Mouse (Mus musculus) heart, embryonic 13.5 days (tissue): ENCODE results near the gene Borcs6. TPM values are rescaled to one million over a fixed set of nuclear protein-coding genes. Genes with fewer than 3 reads are reported as not detected.

ENCODE experiments used
- ATAC-seq: fragments of 200-750 bp; cut with Nextera tagmentation; 2 replicates; pipeline ENCODE4 v1.8.0; 2017; ENCODE audit warnings: moderate TSS enrichment; ENCODE audit not compliant: insufficient number of reproducible peaks, low FRiP score, low TSS enrichment; ENCODE audit errors: extremely low read depth
- H3K27ac ChIP-seq: fragments of 300-500 bp; sonication (generic); replicated peaks from 2 replicates; pipeline ENCODE4 v1.5.1; 2015; ENCODE audit warnings: moderate library complexity, mild to moderate bottlenecking, inconsistent platforms
- H3K27me3 ChIP-seq: fragments of 300-500 bp; sonication (generic); replicated peaks from 2 replicates; pipeline ENCODE4 v1.6.1; 2015; ENCODE audit warnings: mild to moderate bottlenecking, inconsistent platforms
- H3K36me3 ChIP-seq: fragments of 300-500 bp; sonication (generic); 2 replicates; pipeline ENCODE4 v1.6.1; 2015; ENCODE audit warnings: mild to moderate bottlenecking, inconsistent platforms
- H3K4me1 ChIP-seq: fragments of 300-500 bp; sonication (generic); 2 replicates; pipeline ENCODE4 v1.6.1; 2015; ENCODE audit warnings: inconsistent platforms
- H3K4me2 ChIP-seq: fragments of 300-500 bp; sonication (generic); 2 replicates; pipeline ENCODE4 v1.6.1; 2015; ENCODE audit warnings: inconsistent platforms, mild to moderate bottlenecking, moderate library complexity
- H3K4me3 ChIP-seq: fragments of 300-500 bp; sonication (generic); 2 replicates; pipeline ENCODE4 v1.5.1; 2015; ENCODE audit warnings: moderate library complexity, mild to moderate bottlenecking, inconsistent platforms
- H3K9ac ChIP-seq: fragments of 300-500 bp; sonication (generic); 2 replicates; pipeline ENCODE4 v1.6.1; 2015; ENCODE audit warnings: inconsistent platforms, mild to moderate bottlenecking, moderate library complexity
- H3K9me3 ChIP-seq: fragments of 300-500 bp; sonication (generic); 2 replicates; pipeline ENCODE4 v1.6.1; 2016; ENCODE audit warnings: inconsistent platforms
- WGBS: fragments of 180-500 bp; shearing (Covaris S2); methylation state at CpG from one replicate; pipeline ENCODE4 v1.1.7; 2015; ENCODE audit warnings: mixed read lengths; 5-methylcytosine and 5-hydroxymethylcytosine counted together
- polyA plus RNA-seq: library from polyadenylated mRNA; unstranded; fragments of >200 nt; fragmentation: Nextera tagmentation; extraction: Ambion mirVana; gene quantifications from 2 replicates; pipeline ENCODE4 v1.2.1, GENCODE M21; 2015

The Borcs6 gene
- polyA plus RNA-seq, 1 experiment from 2014 or later: 9.7 TPM

DNA sequence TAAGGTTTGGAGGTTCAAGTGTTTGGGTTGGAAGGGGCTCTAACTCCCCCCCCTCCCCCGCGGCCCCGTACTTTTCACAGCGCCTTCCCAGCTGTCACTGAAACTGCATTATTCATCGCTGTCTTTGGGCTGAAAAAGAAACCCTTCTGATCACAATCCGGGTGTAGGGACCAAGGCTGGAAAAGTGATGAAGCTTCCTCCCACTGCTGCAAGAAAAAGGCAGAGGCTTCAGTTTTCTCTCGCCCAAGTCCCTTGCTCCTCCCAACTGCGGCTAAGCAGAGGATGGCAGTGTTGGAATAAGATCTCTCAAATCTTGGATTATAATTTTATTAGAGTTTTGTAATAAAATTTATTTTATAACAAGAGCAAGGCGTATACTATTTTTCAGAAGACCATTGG, 13.1 kb downstream of the Borcs6 start:
- Histone ChIP-seq H3K27ac (peak overlapping the region; percentile 84), H3K4me2 (peak overlapping the region; percentile 69), H3K36me3 (no peaks in the 10 kb centered on the region), H3K27me3 (no peaks in the 10 kb centered on the region), H3K9ac (peak overlapping the region; percentile 83), H3K4me1 (peaks cover 38% of the 10 kb centered on the region), H3K4me3 (peak overlapping the region; percentile 44), H3K9me3 (no peaks in the 10 kb centered on the region)
- ATAC-seq: no peak
- 14% methylated on average over 9 of the region's 9 CpGs for WGBS

DNA sequence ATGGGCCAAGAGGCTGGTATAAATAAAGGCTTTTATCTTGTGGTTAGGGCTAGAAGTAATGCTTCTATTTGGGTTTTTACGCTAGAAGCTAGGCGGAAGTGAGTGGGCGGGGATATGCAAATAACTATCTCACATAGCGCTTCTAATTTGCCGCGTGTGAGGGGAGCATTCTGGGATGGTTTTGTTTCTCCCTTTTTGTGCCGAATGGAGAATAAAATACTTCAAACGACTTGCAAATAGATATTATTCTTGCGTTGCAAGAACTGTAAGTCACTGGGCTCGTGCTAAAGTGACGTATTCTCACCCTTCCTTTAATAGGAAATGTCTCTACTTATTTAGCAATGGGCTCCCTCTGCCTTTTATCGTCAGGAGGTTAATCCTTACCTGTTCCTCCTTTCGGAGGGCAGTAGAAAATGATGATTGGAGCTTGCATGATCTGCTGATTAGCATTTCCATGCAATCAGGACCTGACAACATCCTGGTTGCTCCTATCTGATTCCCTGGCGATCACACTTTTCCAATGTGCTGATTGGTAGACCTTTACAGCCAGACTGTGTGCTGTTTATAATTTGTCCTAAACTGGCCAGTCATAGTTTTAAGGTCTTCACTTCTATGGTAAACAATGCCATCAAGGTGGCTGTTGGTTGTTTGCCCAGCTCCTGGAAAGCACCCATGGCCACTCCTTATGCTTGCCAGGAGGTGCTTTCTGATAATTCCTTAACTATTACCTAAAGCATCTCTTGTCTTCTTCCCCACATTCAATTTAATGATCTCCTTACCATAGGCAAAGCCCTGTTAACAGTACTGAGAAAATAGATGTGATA, 13.8 kb downstream of the Borcs6 start:
- Histone ChIP-seq H3K4me2 (peak overlapping the region; percentile 69), H3K9me3 (no peaks in the 10 kb centered on the region), H3K4me3 (peak overlapping the region; percentile 44), H3K4me1 (peaks cover 36% of the 10 kb centered on the region), H3K36me3 (no peaks in the 10 kb centered on the region), H3K27me3 (no peaks in the 10 kb centered on the region), H3K9ac (peak overlapping the region; percentile 83), H3K27ac (peak overlapping the region; percentile 84)
- ATAC-seq: peak; percentile 30; the same call in 1 of the 2 replicates
- under 1% methylated on average over 14 of the region's 14 CpGs for WGBS

DNA sequence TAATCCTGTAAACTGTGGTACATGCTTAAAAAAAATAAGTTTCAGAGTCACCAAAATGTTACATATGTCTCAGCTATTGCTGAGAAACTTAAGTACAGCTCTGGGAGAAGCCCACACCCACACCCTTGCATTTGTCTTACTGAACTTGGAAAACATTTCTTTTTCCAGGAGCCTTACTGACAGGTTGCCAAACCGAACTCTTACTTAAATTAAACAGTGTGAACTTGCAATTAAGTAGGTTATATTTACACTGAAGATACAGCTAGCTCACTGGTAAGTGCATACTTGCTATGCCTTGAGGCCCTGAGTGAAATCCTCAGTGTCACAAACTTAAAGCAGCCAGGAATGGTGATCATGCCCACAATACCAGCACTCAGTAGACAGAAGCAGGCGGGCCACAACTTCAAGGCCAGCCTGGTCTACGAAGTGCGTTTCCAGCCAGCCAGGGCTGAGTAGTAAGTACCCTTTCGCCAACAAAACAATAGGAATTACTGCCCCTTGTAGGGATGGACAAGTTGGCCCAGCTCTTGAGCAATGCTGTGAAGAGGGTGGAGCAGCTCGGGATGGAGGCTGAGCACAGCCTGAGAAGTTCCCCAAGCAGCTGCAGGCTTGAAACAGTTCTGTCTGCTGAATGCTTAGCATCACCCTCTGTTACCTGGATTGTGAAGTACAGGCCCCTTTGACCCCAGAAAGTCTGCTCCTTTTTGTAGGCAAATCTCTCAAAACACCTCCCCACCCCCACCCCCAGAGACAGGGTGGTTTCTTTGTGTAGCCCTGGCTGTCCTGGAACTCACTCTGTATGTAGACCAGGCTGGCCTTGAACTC, 14.6 kb downstream of the Borcs6 start:
- 42% methylated on average over 6 of the region's 6 CpGs for WGBS
- Histone ChIP-seq H3K9ac (peak overlapping the region; percentile 83), H3K9me3 (no peaks in the 10 kb centered on the region), H3K27ac (peak overlapping the region; percentile 84), H3K27me3 (no peaks in the 10 kb centered on the region), H3K36me3 (no peaks in the 10 kb centered on the region), H3K4me3 (no peak overlapping the region), H3K4me2 (peak overlapping the region; percentile 69; the same call in 1 of the 2 replicates), H3K4me1 (peaks cover 36% of the 10 kb centered on the region)
- no peak for ATAC-seq

DNA sequence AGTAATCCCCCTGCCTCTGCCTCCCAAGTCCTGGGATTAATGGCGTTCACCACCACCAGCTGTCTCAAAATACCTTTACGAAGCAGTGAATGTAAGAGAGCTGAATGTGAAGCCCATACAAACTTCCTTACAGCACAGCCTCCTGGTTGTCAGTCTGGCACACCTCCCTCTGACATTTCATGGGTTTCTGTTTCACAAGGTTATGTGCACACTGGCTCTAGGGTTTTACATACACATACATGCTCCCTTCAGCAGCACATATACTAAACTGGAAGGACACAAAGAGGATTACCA, 15.2 kb downstream of the Borcs6 start:
- Histone ChIP-seq H3K36me3 (no peaks in the 10 kb centered on the region), H3K9me3 (no peaks in the 10 kb centered on the region), H3K4me2 (no peak overlapping the region), H3K27me3 (no peaks in the 10 kb centered on the region), H3K4me1 (peaks cover 36% of the 10 kb centered on the region), H3K9ac (0 out of 2 replicates have a peak overlapping the region, but pooled peaks have one; percentile 83), H3K4me3 (no peak overlapping the region), H3K27ac (peak overlapping the region; percentile 84; the same call in 1 of the 2 replicates)
- ATAC-seq: no peak
- WGBS: 52% methylated on average over 2 of the region's 2 CpGs

DNA sequence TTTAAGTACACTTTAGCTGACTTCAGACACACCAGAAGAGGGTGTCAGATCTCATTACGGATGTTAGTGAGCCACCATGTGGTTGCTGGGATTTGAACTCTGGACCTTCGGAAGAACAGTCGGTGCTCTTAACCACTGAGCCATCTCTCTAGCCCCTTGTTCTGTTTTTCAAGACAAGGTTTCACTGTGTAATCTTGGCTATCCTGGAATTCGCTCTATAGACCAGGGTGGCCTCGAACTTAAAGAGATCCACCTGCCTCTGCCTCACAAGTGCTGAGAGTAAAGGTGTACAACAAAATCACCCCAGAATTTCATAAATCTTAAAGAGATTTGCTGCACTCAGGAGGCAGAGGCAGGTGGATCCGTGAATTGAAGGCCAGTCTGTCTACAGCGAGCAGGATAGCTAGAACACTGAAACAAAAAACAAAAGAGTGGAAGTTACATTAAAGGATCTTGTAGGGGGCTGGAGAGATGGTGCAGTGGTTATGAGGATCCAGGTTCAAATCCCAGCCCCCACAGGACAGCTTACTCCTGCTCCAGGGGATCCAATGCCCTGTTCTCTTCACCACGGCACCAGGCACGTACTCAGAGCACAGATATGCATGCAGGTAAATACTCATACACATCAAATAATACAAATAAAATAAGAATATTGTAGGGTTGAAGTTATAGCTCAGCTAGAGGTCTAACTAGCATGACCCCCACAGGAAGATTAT, 16.4 kb downstream of the Borcs6 start:
- no peaks in the 10 kb centered on the region for H3K27me3 ChIP-seq
- WGBS: 48% methylated on average over 9 of the region's 9 CpGs
- no peak overlapping the region for H3K4me3 ChIP-seq
- H3K27ac ChIP-seq: no peak overlapping the region
- no peak overlapping the region for H3K4me2 ChIP-seq
- peaks cover 31% of the 10 kb centered on the region for H3K4me1 ChIP-seq
- H3K36me3 ChIP-seq: no peaks in the 10 kb centered on the region
- ATAC-seq: no peak
- no peaks in the 10 kb centered on the region for H3K9me3 ChIP-seq
- no peak overlapping the region for H3K9ac ChIP-seq

DNA sequence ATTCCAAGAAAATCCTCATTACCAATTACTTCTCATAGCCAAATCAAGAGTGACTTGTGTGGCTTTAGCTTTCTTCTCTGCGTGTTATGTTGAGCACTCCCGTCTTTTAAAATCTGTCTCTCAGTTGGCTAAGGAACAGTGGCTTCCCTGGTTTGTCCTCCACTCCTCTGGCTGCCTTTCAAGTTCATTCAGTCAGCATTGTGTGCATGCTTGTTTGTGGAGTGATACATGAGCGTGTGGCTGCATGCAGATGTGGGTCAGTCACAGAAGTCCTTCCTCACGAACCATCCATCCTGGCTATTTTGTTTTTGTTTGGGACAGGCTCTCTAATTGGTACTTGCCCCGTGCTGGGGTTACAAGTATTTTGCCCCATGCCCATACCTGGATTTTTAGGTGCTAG, 17.1 kb downstream of the Borcs6 start:
- no peak overlapping the region for H3K4me3 ChIP-seq
- ATAC-seq: no peak
- no peak overlapping the region for H3K4me2 ChIP-seq
- WGBS: 71% methylated on average over 5 of the region's 5 CpGs
- H3K36me3 ChIP-seq: no peaks in the 10 kb centered on the region
- H3K27ac ChIP-seq: no peak overlapping the region
- no peaks in the 10 kb centered on the region for H3K27me3 ChIP-seq
- H3K9me3 ChIP-seq: no peaks in the 10 kb centered on the region
- H3K4me1 ChIP-seq: peaks cover 25% of the 10 kb centered on the region
- H3K9ac ChIP-seq: peak overlapping the region; percentile 35; the same call in 1 of the 2 replicates

DNA sequence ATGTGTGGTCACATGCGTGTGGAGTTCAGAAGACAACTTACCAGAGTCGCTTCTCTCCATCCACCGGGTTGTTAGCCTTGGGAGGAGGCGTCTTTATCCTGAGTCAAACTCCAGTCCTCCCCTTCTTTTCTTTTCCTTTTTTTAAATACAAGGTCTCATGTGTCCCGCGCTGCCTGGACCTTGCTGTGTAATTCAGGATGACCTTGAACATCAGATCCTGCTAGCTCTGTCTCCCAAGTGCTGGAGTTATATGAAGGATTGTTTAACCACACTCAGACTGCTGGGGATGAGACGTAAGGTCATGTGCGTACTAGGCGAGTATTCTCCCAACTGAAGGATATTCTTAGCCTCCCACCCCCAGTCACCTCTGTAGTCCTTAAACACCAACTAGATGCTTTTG, 17.8 kb downstream of the Borcs6 start:
- Histone ChIP-seq H3K4me2 (no peak overlapping the region), H3K27ac (no peak overlapping the region), H3K9ac (no peak overlapping the region), H3K4me3 (no peak overlapping the region), H3K27me3 (no peaks in the 10 kb centered on the region), H3K36me3 (no peaks in the 10 kb centered on the region), H3K4me1 (peaks cover 17% of the 10 kb centered on the region), H3K9me3 (no peaks in the 10 kb centered on the region)
- ATAC-seq: no peak
- 74% methylated on average over 9 of the region's 9 CpGs for WGBS

DNA sequence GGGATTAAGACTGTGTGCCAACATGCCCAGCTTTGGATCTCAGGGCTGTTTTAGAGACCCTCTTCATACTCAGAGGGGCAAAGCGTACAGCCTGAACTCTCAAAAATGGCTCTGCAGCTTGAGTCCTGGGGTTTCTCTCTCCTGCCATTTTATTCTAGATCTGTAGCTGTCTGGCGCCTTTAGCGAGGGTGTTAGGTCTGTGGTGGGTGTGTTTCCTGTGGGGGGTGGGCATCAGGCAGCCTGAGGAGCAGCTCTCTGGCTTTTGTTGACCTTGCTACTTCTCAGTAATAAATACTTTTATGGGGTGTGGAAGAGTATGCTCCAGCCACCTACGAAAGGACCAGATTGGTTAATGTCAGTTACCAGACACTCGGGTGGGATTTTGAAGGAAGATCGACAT, 18.5 kb downstream of the Borcs6 start:
- 77% methylated on average over 6 of the region's 6 CpGs for WGBS
- Histone ChIP-seq H3K4me1 (peaks cover 13% of the 10 kb centered on the region), H3K9ac (no peak overlapping the region), H3K27me3 (no peaks in the 10 kb centered on the region), H3K4me3 (no peak overlapping the region), H3K9me3 (no peaks in the 10 kb centered on the region), H3K36me3 (no peaks in the 10 kb centered on the region), H3K27ac (no peak overlapping the region), H3K4me2 (no peak overlapping the region)
- ATAC-seq: no peak

DNA sequence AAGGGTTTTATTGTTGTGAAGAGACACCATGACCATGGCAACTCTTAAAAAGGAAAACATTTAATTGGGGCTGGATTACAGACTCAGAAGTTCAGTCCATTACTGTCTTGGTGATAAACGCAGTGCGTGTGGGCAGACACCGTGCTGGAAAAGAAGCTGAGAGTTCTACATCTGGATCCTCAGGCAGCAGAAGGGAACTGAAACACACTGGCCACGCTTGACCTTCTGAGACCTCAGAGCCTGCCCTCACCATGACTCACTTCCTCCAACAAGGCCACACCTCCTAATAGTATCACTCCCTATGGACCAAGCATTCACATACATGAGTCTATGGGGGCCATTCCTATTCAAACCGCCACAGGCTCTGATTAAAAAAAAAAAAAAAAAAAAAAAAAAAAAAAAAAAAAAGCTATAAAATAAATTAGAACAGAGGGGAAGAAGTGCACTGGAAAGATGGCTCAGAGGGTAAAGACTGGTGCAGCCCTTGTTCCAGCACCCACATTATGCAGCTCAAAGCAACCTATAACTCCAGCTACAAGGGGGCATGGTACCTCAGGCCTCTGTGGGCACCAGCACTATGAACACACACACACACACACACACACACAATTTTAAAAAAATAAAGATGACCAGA, 19.4 kb downstream of the Borcs6 start:
- Histone ChIP-seq H3K9me3 (no peaks in the 10 kb centered on the region), H3K9ac (no peak overlapping the region), H3K4me3 (no peak overlapping the region), H3K4me1 (peaks cover 8% of the 10 kb centered on the region), H3K4me2 (no peak overlapping the region), H3K27me3 (no peaks in the 10 kb centered on the region), H3K27ac (no peak overlapping the region), H3K36me3 (no peaks in the 10 kb centered on the region)
- ATAC-seq: no peak
- 62% methylated on average over 5 of the region's 5 CpGs for WGBS

DNA sequence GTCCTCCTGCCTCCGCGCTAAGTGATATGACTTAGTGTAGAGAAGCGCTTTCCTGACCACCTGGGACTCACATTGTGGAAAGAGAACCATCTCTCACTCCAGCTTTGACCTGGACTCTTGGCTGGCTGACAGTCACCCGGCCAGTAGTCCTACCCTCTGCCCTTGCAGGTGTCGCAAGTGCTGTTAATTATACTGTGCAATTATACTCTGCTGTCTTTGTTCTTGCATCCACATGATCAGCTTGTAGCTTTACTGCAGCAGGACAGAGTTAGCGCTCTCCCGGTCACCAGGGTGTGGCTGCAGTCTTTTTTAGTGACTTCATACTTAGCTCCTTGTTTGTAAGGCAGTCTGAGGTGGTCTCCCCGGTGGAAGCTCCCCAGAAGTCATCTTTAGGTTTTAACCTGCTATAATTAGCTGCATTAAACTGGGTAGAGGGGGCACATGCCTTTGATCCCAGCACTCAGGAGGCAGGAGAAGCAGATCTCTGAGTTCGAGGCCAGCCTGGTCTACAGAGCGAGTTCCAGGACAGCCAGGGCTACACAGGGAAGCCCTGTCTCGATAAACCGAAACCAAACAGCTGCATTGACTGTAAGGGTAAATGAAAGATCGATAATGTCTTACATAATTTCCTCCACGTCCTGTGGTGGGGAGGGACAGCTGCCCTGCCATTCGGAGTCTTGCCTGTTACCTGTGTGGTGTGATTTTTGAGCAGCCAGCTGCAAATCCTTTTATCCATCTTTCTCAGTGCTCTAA, 20.8 kb downstream of the Borcs6 start:
- no peak overlapping the region for H3K4me2 ChIP-seq
- H3K27ac ChIP-seq: no peak overlapping the region
- H3K4me1 ChIP-seq: no peaks in the 10 kb centered on the region
- no peak for ATAC-seq
- WGBS: 74% methylated on average over 15 of the region's 15 CpGs
- no peak overlapping the region for H3K9ac ChIP-seq
- no peaks in the 10 kb centered on the region for H3K27me3 ChIP-seq
- H3K4me3 ChIP-seq: no peak overlapping the region
- no peaks in the 10 kb centered on the region for H3K9me3 ChIP-seq
- no peaks in the 10 kb centered on the region for H3K36me3 ChIP-seq
